Mouse (Mus musculus): ENCODE results near the gene Nup93.
A peak's percentile ranks its signal among the peaks of the same experiment; 100 is the strongest.
"Not testable (repeated sequence)": the region's sequence is repeated elsewhere in the genome, so short reads cannot be mapped to it uniquely, and the experiment has no call there.

Gene Nup93

DNA sequence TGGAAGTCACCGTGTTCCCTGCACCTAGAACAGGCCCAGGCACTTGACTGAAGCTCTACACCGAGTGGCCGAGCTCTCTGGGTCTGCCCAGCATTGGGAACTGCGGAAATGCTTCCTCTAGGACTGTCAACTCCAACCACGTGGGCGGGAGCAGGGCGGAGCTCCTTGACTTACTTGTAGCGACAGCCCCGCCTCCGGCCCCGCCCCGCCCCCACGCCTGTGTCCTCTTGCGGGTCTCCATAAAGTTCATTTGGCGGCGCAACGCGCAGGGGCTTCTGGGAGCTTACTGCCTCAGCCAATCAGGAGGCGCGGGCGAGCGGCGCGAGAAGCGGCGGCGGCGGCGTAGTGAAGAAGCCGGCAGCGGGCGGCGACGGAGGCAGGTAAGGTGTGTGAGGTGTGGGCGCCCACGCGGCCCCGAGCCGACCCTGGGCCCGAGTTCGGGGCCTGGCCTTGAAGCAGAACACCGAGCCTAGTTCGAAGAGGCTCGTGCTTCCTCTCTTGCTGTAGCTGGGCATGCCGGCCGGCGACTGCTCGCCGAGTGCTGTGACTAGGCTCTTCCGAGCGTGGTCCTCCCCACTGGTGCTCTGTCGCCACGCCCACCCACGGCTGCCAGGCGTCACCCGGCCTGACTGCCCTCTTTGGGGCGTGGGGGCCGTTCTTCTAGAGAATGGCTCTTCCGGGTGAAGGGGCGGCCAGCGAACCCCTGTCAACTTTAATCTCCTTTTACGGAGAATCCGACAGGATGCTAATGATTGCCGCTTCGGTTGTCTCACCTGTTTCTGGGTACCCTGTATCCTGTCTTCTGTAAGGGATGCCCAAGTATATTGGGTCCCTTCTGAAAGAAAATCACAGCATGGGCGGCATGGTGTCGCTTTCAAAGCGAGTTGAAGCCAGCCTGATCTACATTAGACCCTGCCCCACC lies at the start of gene Nup93:
Nup93 (plus strand) TSS at position 313 of the 922 bp plus-strand sequence.
- DNase-seq (ENCODE audit: low spot score): peak; percentile 98

- not testable (repeated sequence) for DNase-seq (ENCODE audit: low spot score)
Observed at GRCm38 (mm10) chr8:94165772-94166171, 48.6 kb upstream of the Nup93 start.

DNA sequence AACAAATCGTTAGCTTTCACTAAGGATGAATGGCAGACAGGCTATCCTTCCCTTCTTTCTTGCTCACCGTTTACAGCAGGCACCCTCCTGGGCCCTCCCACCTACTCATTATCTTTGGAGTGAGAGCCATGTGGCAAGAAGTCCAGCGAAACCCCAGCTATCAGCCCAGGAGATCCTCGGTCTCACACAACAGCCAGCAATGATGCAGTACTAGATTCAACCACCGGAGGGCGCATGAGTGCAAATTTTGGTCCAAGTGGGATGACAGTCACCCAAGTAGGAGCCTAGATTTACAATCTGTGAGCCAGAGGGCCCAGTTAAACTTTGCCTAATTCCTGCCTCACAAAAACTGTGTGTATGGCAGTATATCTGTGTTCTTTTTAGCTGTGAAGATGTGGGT lies 47.1 kb upstream of the Nup93 start:
- DNase-seq (ENCODE audit: low spot score): peak; percentile 86

GRCm38 (mm10) chr8:94169547-94169946 lies 44.8 kb upstream of the Nup93 start:
- no peak for DNase-seq (ENCODE audit: low spot score)

DNA sequence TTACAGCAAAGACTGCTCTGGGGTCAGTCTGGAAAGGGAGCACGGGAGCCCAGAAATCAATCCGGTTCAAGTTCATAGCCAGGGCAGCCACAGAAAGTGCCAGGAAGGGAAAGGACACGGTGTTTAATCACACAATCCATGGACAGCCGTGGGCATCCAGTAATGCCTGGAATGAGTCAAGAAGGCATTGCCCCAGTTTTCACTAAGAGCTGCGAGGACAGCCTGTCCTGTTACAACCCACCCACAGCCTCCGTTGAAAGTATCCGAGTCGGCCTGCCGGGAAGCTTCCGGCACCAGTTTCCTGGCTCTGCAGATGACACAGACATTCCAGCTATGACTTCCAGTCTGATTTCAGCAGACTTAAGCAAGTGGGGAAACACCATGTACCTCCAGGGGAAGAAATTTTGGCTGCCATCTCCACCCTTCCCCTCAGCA lies 43.0 kb upstream of the Nup93 start:
- DNase-seq (ENCODE audit: low spot score): no peak

- DNase-seq (ENCODE audit: low spot score): no peak
Observed at GRCm38 (mm10) chr8:94172075-94172808, 42.1 kb upstream of the Nup93 start, which contains the start of gene Mt2. Gene Mt2 (plus strand): TSS chr8:94172664.

DNA sequence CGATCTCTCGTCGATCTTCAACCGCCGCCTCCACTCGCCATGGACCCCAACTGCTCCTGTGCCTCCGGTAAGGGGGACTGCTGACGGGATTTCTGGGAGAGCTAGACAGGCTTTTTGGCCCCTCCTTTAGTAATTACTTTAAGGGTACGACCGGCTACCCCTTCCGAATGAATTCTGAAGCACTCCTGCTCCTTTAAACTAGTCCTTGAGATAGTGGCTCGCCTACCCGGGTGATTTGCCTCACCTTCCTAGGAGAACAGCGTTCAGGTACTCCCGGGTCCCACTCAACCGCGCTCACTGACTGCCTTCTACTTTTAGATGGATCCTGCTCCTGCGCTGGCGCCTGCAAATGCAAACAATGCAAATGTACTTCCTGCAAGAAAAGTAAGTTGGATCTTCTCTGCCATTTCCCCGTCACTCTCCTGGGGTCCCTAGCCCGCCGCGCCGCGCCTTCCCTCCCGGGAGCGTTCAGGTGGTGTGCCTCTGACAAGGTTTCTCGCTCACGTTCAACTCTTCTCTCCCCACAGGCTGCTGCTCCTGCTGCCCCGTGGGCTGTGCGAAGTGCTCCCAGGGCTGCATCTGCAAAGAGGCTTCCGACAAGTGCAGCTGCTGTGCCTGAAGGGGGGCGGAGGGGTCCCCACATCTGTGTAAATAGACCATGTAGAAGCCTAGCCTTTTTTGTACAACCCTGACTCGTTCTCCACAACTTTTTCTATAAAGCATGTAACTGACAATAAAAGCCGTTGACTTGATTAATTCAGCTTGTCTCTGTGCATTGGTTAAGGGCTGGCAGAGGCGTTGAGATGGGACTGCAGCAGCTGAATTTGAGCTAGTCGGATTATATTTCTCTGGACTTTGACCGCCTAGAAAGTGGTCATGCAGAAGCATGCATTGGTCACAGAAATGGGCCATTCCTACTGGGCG lies 41.3 kb upstream of the Nup93 start:
- no peak for DNase-seq (ENCODE audit: low spot score)

DNA sequence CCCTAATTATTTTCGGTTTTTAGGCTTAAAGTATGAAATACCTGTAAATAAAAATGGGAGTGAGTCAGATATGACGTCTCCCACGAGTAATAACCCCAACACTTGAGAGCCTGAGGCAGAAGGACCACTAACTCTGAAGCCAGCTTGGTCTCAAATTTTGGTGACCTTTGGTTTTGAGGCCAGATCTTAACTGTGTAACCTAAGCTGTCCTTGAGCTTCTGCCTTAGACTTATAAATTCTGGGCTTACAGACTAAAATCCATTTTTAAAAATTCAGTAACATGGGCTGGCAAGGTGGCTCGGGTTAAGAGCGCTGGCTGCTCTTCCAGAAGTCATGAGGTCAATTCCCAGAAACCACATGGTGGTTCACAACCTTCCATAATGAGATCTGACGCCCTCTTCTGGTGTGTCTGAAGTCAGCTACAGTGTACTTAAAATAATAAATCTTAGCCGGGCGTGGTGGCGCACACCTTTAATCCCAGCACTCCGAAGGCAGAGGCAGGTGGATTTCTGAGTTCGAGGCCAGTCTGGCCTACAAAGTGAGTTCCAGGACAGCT lies 40.4 kb upstream of the Nup93 start:
- DNase-seq (ENCODE audit: low spot score): no peak

GRCm38 (mm10) chr8:94174619-94175213 lies 39.6 kb upstream of the Nup93 start:
- DNase-seq (ENCODE audit: low spot score): no peak

GRCm38 (mm10) chr8:94177716-94178390 lies 36.5 kb upstream of the Nup93 start:
- DNase-seq (ENCODE audit: low spot score): no peak

DNA sequence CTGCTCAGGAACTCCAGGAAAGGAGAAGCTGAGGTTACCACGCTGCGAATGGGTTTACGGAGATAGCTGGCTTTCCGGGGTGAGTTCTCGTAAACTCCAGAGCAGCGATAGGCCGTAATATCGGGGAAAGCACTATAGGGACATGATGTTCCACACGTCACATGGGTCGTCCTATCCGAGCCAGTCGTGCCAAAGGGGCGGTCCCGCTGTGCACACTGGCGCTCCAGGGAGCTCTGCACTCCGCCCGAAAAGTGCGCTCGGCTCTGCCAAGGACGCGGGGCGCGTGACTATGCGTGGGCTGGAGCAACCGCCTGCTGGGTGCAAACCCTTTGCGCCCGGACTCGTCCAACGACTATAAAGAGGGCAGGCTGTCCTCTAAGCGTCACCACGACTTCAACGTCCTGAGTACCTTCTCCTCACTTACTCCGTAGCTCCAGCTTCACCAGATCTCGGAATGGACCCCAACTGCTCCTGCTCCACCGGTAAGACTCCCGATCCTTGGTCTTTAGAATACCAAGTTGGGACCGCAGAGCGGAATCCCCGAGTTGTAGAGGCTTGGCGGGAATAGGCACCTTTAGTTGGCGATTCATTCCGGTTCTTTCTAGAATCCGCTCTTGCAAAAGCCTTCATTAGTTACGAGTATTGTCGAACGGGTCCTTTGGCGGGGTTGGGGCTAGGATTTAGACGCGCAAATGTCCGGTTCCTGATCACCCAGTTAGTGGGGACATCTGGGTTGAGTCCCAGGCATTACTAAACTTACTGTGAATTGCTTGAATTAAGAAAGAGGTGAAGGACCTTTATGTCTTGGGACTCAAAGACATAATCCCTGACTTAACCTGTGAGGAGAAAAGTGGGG lies 35.3 kb upstream of the Nup93 start, which contains the start of gene Mt1:
Mt1 (plus strand) TSS at position 226 of the 856 bp plus-strand sequence.
- peak; percentile 86 for DNase-seq (ENCODE audit: low spot score)

GRCm38 (mm10) chr8:94179713-94180560 lies 34.4 kb upstream of the Nup93 start:
- DNase-seq (ENCODE audit: low spot score): no peak

DNA sequence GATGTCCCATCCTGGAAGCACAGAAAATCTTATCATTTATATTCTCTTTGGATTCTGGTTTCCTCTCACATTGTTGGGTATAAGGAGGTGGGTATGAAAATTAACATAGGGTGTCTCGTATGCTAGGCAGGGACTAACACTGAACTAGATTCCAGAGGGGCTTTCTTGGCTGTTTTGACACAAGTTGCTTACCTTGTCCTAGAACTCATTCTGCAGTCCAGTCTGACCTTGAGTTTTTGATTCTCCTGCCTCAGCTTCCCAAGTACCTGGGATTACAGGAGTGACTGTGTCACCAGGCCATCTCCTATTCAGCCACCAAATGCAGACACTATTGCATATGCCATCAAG lies 33.8 kb upstream of the Nup93 start:
- DNase-seq (ENCODE audit: low spot score): no peak

GRCm38 (mm10) chr8:94182055-94182929 lies 32.1 kb upstream of the Nup93 start:
- no peak for DNase-seq (ENCODE audit: low spot score)

GRCm38 (mm10) chr8:94183117-94183516 lies 31.2 kb upstream of the Nup93 start:
- DNase-seq (ENCODE audit: low spot score): no peak

DNA sequence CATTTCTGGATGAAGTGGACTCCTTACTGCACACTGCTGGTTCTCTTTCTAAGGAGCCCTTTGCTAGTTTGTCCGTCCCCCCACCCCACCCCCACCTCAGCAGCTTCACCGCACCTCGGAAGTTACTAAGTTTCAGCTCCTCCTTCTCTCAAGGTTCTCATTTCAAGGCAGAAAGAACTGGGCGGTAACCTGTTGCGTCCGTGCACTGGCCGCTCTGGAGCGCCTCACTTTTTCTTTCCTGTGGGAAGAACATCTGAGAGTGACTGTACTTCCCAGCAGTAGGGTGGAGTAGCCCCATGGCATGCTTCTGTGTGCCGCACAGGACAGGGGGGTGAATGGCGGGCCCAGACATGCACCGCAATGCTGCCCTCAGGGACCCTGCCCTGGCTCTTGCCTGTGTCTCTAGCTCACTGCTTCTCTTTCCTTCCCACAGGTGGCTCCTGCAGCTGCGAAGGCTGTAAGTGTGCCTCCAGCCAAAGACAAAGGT lies 30.0 kb upstream of the Nup93 start:
- no peak for DNase-seq (ENCODE audit: low spot score)

DNA sequence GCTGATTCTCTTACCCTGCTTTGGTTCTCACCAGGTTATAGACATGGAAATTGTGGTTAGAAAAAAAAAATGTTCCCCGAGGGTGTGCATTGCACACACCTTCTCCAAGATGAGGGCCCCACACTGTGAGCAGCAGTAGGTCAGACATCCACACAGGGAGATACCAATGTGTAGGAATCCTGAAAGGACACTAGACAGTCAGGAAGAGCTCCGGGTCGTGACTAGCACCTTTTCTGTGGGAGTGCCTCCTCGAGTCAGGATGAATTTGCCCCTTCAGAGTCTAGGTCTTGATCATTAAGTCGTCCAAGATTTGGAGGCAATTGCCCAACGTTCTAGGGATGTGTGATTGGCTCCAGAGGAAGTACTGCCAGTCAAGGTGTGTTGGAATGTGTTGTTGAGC lies 28.6 kb upstream of the Nup93 start:
- DNase-seq (ENCODE audit: low spot score): no peak

GRCm38 (mm10) chr8:94186542-94186941 lies 27.8 kb upstream of the Nup93 start:
- DNase-seq (ENCODE audit: low spot score): no peak
